Mouse (Mus musculus) neural tube, embryonic 10.5 days (tissue): ENCODE measurements around the gene Clec1b.

Source experiments
- DNase-seq: peaks from one replicate; pipeline ENCODE4 v3.0.0-alpha.2; 2017; ENCODE audit warnings: low spot score; ENCODE audit errors: extremely low spot score

Clec1b gene

DNA sequence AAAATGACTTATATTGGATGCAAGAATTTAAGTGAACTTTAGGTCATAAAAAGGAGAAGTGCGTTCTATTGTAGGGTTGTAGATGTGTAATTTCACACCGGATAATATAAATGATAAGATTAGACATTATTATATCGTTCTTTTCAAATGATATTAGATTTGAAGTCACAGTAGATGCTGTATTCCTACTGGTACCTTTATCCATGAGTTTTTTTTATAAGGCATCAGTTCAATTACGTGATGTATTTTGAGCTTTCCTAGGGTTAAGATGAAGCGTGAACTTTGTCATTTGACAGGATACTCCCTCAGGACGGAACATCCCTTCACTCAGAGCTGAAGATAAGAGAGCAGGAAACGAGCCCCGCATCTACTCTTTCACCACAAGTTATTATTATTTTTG is at the start of gene Clec1b:
Clec1b (plus strand) TSS at position 301 of the 400 bp plus-strand sequence.
- DNase-seq = no peak

DNA sequence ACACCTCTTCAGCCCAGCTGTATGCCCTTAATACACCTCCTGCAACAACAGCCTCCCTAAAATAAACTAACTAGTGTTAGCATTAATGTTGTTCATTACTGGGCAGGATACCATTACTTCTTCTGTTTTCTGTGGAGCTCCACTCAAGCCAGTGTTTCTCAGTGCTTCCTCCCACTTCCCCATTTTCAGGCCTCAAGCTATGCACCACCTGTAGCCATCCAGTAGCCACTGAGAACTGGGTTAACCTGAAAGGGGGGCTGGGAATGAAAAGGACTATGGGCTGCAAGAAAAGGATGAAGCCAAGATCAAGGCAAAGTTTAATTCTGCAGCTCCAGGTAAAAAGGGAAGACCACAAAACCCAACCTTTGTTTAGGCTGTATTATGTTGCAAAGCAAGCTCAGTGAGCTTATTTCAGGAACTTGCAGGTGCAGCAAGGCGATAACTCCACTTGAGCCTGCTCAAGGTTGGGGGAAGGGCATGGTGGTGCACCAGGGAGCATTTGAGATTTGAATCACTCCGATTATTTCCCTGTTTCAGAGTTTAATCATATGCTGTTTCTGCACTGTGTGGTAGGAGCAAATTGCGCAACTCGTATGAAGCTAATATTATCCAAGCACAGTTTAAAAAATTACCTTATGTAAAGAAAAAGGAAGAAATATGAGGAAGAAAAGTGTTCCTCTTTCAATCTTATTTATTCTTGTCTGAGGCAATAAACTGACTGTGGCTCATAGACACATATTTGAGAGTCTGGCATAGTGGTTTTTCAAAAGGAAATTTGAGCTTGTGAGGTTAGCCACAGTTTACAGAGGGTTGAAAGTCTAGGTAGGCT is 47.4 kb upstream of the Clec1b start:
- no peak for DNase-seq

DNA sequence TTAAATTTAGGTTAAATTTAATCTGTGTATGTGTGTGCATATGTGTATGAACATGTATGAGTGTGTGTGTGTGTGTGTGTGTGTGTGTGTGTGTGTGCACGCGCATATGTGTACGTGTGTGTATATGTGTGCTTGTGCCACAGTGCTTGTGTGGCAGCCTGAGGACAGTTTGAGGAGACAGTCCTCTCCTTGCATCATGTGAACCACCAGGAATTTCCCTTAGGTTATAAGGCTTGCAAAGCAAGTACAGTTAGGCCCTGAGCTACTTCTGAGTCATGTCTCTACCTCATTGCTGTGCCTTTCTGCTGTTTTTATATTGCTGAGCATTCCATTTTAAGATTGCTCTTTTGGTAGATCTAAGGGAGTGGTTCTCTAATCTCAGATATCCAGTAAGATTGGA is 46.0 kb upstream of the Clec1b start:
- no peak for DNase-seq

GRCm38 (mm10) chr6:129355774-129356173 is 41.3 kb upstream of the Clec1b start:
- DNase-seq = no peak

DNA sequence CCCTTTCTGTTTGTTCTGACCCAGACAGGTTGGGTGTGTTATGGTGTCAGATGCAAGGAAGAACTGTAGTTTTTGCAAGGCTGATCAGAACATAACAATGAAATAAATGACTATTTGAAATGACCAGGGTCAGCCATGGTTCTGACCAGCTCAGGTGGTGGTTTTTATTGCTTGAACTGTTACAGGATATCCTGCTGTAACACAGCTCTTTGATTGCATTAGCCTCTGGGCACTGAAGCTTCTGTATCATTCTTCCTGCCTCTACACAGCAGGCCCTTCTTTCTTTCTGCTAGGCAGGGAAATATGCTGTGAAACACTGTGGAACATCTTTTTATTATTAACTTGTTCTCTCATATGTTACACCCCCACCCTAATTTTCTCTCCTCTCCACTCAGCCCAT is 40.7 kb upstream of the Clec1b start:
- DNase-seq = no peak

GRCm38 (mm10) chr6:129359515-129359914 is 37.6 kb upstream of the Clec1b start:
- DNase-seq = no peak

- DNase-seq = no peak
These were observed 33.2 kb upstream of the Clec1b start for GRCm38 (mm10) chr6:129363942-129364341.

DNA sequence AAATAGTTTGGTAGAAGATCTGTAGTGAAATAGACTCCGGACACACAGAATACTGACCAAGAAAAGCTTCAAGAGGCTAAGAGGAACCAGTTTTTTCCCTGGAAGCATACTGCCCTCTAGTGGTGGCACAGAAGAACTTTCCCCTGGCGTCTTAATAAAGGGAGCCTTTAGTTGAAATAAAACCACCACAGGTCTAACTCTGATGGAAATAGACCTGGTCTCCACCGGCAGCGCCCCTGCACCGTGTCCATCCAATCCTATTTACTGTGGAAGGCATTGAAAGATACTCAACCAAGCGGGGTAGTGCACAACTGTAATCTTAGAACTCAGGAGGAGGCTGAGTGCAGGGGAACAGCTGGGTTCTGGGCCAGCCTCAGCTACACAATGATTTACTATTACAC is 31.1 kb upstream of the Clec1b start:
- DNase-seq = peak; percentile 27

- no peak for DNase-seq
These were observed 27.5 kb upstream of the Clec1b start for GRCm38 (mm10) chr6:129369374-129370132.

DNA sequence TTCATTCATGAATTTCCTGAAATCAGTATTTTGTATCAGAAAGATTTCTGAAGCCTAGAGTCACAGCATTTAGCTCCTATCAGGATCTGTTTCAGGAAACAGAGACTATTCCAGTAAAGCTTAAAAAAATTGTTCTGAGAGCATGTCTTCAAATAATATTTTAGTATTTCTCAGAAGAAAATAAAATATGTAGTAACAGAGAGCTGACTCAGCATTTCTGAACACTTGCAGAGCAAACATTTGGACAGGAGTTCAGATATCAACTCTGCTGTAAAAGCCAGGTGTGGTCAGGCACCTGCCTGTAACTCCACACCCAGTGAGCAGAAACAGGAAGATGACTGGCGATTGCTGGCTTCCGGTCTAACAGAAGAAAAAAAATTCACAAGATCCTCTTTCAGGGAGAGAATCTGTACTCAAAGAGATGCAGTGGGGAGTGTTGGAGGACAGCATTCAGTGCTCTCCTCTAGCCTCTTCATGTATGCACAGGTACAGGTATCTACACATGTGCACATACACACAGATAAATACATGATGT is 22.1 kb upstream of the Clec1b start:
- no peak for DNase-seq

DNA sequence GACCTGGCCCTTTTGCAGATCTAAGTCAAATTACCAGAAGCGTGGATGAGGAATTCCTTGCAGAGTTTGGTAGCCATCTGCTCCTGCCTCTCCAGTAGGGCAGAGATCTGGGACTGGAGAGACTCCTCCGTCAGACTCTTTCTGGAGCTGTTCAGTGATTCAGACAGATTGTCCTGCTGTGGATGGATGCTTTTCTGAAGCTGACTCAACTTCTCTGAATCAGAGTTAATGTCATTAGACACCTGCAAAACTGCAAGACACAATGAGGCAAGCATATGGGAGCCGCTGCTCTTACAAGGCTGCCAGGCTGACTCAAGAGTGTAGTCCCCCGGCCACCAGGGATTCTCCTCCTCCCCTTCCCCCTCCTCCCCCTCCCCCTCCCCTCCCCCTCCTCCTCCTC is 16.6 kb upstream of the Clec1b start:
- no peak for DNase-seq

GRCm38 (mm10) chr6:129381736-129382135 is 15.4 kb upstream of the Clec1b start:
- no peak for DNase-seq

DNA sequence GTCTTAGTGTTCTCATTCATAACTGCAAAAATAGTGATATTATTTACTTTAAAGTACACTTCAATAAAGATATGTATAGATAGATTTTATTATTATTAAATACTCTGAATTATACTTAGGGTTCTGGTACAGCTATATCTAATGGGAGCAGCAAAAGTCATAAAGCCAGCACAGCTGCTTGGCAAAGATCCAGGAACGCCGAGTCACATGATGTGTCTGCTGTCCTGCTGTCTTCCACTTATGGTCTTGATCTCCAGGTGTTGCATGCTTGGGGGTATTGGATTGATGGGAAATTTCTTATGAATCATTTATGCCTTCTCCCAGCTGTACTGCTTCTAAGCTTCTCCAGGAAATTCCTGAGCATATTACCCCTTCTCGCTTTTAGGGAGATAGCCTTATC is 13.6 kb upstream of the Clec1b start:
- no peak for DNase-seq

DNA sequence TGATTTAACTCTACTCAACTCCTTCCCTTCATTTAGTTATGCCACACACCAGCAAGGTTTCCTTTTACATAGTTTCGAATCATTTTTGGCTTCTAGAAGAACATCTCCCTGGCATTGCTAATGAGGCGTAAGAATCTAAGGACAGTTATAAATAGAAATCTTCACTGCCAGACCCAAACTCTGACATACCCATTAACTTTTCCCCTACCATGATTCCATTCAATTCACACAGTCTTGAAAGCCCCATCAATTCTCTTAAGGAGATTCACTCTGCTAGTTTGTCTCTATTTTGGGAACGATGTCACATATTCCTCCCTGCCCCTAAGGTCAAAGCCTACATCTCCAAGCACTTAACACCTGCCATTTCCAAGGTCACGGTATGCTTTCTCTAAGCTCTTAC is 12.1 kb upstream of the Clec1b start:
- DNase-seq = no peak

DNA sequence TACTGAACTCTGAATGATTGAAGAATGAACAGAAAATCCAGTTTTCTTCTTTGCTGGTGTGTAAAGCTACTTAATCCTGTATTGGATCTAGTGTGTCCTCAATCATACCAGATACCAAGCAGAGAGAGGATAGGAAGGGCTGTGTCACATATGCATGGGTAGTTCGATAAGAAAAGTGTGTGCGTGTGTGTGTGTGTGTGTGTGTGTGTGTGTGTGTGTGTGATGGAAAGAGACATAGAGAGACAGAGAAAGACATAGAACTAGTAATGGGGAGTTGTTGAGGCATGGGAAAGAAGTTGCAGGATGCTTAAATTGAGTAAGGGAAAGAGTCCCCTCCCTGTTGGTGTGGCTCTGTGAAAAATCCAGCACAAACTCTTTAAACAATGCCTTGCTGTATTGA is 11.3 kb upstream of the Clec1b start, which contains the start of gene Clec12b:
Clec12b (minus strand) TSS at position 101 of the 400 bp plus-strand sequence.
- no peak for DNase-seq

GRCm38 (mm10) chr6:129393087-129393720 is 3.9 kb upstream of the Clec1b start:
- DNase-seq = no peak

DNA sequence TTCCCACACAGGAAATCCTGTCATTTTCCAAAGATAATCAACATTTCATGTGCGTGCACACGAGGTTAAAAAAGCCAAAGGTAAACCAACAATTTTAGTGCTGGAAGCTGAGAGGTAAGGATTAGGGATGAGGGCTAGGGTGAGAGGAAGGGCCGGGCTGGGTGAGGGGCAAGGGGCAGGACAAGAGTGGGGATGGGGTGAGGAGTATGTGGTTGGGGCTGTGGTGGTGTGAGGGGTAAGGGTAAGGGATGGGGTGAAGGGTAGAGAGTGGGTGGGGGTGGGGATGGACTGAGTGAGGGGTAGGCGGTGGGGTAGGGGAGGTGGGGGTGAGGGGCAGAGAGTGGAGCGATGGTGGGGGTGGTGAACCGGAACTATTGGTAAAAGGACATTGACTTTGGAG is 3.4 kb upstream of the Clec1b start:
- DNase-seq = no peak

DNA sequence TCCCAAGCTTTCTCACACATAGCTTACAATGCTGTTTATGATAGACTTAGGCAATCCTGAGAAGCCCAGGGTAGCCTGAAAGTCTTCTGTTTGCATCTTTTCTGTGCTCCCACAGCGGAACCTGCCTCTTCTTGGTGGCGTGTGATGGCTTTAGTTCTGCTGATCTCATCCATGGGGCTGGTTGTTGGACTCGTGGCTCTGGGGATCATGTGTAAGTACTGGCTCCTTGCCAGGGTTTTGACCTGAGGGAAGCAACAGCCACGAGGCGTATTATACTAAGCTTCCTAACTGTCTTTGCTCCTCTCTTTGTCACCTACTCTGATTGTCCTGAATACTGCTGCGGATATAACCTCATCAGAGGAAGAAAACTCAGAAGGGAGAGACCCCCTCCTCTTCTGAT is 2.8 kb downstream of the Clec1b start:
- DNase-seq = no peak

DNA sequence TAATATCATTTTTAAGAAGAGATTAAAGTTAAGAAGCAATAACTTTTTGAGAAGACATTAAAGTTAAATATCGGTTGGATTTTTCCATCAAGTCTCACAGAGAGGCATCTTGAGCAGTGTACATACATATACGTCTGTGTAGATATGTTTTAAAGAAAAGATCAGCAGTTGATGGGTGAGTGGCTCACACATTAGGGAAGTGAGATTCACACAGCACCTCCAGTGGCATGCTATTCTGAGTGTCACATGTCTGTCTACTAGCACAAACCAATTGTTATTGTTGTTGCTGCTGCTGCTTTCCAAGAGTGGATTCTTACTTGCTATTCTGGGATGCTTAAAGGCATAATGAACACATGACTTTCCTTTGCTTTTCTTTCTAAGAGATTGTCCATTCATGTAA is 5.3 kb downstream of the Clec1b start:
- no peak for DNase-seq

DNA sequence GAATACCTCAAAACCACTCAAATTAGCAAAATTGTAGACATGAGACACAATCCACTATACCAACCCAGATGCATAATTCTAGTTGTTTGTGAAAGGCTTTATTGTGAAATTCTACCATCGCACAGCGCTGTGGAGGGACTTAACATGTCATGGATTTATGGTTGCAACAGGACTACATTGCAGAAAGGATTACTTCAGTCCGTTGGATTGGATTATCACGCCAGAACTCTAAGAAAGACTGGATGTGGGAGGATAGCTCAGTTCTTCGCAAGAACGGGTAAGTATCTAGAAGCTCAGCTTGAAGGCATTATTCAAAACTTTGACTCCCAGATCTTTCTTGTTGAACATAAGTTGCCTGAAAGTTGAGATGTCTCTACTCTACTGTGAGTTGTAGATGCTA is 6.3 kb downstream of the Clec1b start:
- no peak for DNase-seq

DNA sequence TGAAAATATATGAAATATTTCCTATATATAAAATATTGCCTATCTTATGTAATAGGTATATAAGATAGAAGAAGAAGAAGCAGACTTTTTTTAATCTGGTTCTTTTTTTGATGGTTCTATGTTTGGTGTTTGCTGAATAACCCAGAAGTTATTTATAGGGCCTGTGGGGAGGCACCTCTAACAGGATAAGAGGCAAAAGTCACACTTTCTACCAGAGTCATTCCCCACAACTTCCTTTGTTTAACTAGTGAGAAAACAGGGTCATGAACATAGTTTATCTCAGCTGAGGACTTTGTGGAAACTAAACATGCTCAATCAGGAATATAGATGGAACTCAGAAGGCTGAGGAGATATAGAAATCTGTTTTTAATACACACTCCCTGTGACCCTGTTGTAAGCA is 8.9 kb downstream of the Clec1b start:
- DNase-seq = no peak

DNA sequence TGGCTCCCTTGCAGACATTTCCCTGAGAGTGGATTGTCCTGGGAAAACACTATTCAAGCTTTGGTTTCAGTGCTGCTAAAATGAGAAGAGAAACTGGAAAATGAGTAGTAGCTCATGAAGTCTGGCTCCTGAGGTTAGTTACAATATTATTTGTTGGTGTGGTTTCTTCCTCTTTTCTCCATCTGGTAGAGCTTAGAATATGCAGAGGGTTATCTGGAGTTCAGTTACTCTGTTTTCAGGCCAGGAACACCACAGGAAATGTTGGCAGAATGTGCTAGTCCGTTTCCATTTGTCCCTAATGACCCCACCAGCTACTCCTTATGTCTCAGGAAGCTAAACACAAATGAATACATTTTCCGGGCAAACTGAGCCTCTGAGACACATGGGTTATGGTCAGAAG is 10.2 kb downstream of the Clec1b start:
- DNase-seq = no peak
